Mouse (Mus musculus) T-helper 17 cell (primary cell): Measurements from ENCODE around the gene Bak1.

ENCODE experiments used
- in situ Hi-C, 2 experiments: fragments of 300-600 bp; cut with MboI, MseI; formaldehyde crosslinking; loops; 1 replicate in 1 of 2; 2 replicates in 1 of 2; pipeline ENCODE4 v1.15.1; 2025; ENCODE audit warnings: high pct_unique_total_duplicates in 2 of 2

Gene Bak1

GRCm38 (mm10) chr17:27028909-27029308 lies at the start of gene Bak1:
Bak1 (minus strand) TSS chr17:27029009.
- in situ Hi-C loops = no loop called here

DNA sequence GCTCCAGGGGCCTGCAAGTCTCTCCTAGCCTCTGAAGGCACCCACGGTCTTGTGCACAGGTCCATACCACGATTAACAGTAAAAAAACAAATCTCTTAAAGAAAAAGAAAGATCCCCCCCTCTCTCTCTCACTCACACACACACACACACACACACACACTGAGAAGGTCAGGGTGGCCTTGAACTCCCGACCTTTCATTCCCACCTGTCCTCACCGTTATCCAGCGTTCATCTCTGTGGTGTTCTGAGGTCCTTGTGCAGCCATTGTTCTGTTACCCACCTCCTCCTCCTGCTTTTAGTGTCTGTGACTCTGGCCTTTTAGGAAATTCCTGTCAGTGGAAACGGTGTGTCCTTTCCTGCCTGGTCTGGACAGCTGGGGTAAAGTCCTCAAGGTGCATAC lies 49.7 kb upstream of the Bak1 start:
- in situ Hi-C loops = no loop called here

DNA sequence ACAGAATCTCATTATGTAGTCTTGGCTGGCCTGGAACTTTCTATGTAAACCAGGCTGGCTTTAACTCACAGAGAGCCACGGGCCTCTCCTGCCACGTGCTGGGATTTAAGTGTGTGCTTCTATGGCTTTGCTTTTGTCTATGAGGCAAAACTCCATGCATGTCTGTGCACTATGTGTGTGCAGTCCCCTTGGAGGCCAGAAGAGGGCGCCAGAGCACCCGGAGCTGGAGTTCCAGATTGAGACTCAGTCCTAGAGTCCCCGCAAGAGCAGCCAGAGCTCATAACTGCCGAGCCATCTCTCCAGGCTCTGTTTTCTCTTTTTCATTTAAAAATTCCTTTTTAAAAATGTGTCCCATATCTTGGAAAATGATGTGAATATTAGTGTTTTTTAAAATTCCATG lies 49.1 kb upstream of the Bak1 start:
- in situ Hi-C loops = no loop called here

GRCm38 (mm10) chr17:27077133-27077532 lies 48.3 kb upstream of the Bak1 start:
- in situ Hi-C loops = no loop called here

- in situ Hi-C loops = no loop called here
Observed at GRCm38 (mm10) chr17:27074849-27075745, 46.3 kb upstream of the Bak1 start.

DNA sequence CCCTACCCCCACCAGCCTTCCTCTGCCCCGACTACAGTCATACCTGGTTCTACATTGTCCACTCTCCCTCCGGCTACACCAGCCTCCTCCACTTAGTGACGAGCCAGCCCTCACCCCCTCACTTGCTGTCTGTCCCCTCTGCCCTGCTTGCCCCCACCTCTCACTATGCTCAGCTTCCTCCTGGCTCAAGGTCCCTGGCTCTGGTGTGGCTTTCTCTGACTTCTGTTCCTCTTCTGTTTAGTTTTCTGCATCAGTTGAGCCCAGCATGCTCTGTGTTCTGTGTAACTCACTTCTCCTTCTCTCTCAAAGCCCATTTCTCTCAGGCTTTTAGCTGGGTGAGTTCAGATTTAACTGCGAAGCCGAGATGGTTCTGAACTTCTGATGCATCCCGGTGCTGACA lies 45.4 kb upstream of the Bak1 start:
- in situ Hi-C loops = no loop called here

GRCm38 (mm10) chr17:27073778-27074177 lies 45.0 kb upstream of the Bak1 start:
- in situ Hi-C loops = no loop called here

DNA sequence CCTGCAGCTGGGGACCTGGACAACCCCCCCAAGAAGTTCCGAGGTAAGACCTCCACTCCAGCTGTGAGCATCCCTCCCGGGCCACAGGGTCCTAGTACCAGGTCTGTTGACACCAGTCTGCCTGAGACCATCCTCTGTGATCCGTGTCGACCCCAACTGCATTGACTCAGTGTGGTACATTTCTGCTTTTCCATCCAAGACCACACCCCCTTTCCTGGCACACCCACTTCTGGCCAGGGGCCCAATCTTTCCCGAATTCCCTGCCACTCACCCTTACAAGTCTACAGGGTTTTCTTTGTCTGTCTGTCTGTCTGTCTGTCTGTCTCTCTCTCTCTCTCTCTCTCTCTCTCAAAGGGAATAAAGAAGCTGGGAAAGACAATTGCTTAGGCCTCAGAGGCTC lies 44.3 kb upstream of the Bak1 start:
- in situ Hi-C loops = no loop called here

GRCm38 (mm10) chr17:27072363-27072762 lies 43.6 kb upstream of the Bak1 start:
- in situ Hi-C loops = no loop called here

GRCm38 (mm10) chr17:27071630-27072029 lies 42.8 kb upstream of the Bak1 start:
- in situ Hi-C loops = no loop called here

- in situ Hi-C loops = no loop called here
Observed at GRCm38 (mm10) chr17:27070913-27071312, 42.1 kb upstream of the Bak1 start.

- in situ Hi-C loops = loop anchor here in 1 of 2 experiments (10.0 kb wide), 1 partner anchor 1306 kb away; no protein-coding TSS in a partner anchor
Observed at GRCm38 (mm10) chr17:27069071-27069470, 40.3 kb upstream of the Bak1 start.

GRCm38 (mm10) chr17:27066065-27066464 lies 37.3 kb upstream of the Bak1 start:
- in situ Hi-C loops = loop anchor here in 1 of 2 experiments (10.0 kb wide), 1 partner anchor 1309 kb away; no protein-coding TSS in a partner anchor

GRCm38 (mm10) chr17:27064195-27064594 lies 35.4 kb upstream of the Bak1 start:
- in situ Hi-C loops = loop anchor here in 1 of 2 experiments (10.0 kb wide), 1 partner anchor 1311 kb away; no protein-coding TSS in a partner anchor

DNA sequence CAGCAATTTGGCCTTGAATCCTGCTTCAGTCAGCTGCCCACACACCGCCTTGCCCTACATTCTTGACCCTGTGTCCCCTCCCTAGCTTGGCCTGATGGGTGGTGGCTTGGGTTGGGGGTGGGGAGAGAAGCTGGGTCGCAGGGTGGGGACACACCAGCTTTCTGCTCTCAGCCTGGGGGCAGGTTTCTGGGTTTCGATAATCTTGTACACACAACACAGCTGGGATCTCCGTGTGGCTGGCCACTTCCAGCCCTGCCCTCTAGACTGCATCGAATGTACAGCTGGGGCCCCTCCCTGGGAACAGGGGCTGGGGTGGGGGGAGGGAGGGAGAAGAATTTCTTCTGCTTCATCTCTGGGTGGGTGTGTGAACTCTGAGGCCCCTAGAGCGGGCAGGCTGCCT lies 34.9 kb upstream of the Bak1 start:
- in situ Hi-C loops = loop anchor here in 1 of 2 experiments (10.0 kb wide), 1 partner anchor 1311 kb away; no protein-coding TSS in a partner anchor

- in situ Hi-C loops = loop anchor here in 1 of 2 experiments (10.0 kb wide), 1 partner anchor 1312 kb away; no protein-coding TSS in a partner anchor
Observed at GRCm38 (mm10) chr17:27062684-27063083, 33.9 kb upstream of the Bak1 start.

DNA sequence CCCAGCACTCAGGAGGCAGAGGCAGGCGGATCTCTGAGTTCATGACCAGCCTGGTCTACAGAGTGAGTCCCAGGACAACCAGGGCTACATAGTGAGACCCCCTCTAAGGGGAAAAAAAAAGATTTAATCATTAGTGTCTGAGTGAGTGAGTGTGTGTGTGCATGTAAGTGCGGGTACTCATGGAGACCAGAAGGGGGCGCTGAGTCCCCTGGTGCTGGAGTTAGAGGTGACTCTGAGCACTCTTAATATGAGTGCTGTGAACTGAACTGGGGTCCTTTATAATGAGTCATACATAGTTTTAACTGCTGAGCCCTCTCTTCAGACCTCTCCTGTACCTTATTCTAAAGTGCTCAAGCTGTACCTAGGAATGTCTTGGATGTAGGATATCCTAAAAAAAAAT lies 32.9 kb upstream of the Bak1 start:
- in situ Hi-C loops = loop anchor here in 1 of 2 experiments (10.0 kb wide), 1 partner anchor 1313 kb away; no protein-coding TSS in a partner anchor

- in situ Hi-C loops = loop anchor here in 1 of 2 experiments (10.0 kb wide), 1 partner anchor 1314 kb away; no protein-coding TSS in a partner anchor
Observed at GRCm38 (mm10) chr17:27060698-27061097, 31.9 kb upstream of the Bak1 start.

- in situ Hi-C loops = no loop called here
Observed at GRCm38 (mm10) chr17:27057517-27058055, 28.8 kb upstream of the Bak1 start.

GRCm38 (mm10) chr17:27056812-27057516 lies 28.2 kb upstream of the Bak1 start, which contains the start of gene Itpr3:
Itpr3 (plus strand) TSS chr17:27057304.
- in situ Hi-C loops = no loop called here

GRCm38 (mm10) chr17:27056170-27056569 lies 27.4 kb upstream of the Bak1 start:
- in situ Hi-C loops = no loop called here

DNA sequence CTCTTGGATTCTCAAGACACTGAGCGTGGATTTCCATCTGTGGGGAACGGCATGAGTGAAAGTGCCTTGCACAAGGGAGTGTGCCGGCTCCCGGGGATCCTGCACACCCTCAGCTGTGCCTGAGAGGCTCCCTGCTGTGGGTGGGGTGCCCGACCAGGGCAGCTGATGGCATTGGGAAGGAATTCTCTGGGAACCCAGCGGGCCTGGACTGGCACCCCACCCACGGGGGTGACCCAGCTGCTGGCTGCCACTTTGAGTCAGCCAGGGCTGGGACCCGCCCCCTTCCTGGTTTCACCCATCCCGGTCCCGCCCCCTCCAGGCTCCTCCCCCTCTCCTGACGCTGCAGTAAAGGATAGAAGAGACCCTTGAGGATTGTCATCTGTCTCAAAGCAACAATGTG lies 22.7 kb upstream of the Bak1 start:
- in situ Hi-C loops = no loop called here
